ENCODE assay signal across 8 mouse cellular contexts in genomic region chr4:155668689-155669597, GRCm38 (mm10). TPM values are rescaled to one million over a fixed set of nuclear protein-coding genes. Genes with fewer than 3 reads are reported as not detected.
A peak's percentile ranks its signal among the peaks of the same experiment; 100 is the strongest.
DNase-seq lines count a peak whose midpoint lies in the region; ATAC-seq and TF ChIP-seq lines count a peak whose summit lies in the region.

Gene Mib2 (minus strand): TSS chr4:155669198.

- TF ChIP-seq CTCF in Patski (IDR thresholded peaks at IDR 0.05) = no peak

- H3K9me3 ChIP-seq in hindbrain, embryonic 13.5 days = no peaks in the 10 kb centered on the region

- in situ Hi-C loops in Patski (cut with MboI; ENCODE audit: low pct_unique_long_range_greater_than_20kb) = no loop called here

- H3K27ac ChIP-seq in hindbrain, embryonic 13.5 days = peak within 1 kb of the TSS; percentile 87

- peak within 1 kb of the TSS; percentile 87 for H3K4me2 ChIP-seq in hindbrain, embryonic 13.5 days

- peak; percentile 85 for DNase-seq in Patski (ENCODE audit: low read depth, low spot score)
- peak; percentile 98 for DNase-seq in cerebellum, postnatal 14 days
- peak; percentile 95 to 96 for DNase-seq in frontal cortex, postnatal 14 days (ENCODE audit: low spot score in 2 of 2)
- peak; percentile 90 to 98 for DNase-seq in layer of hippocampus, postnatal 25 days (ENCODE audit: extremely low spot score in 1 of 2, low spot score in 1 of 2)
- peak; percentile 97 for DNase-seq in lung, postnatal 25 days (ENCODE audit: low spot score)
- peak; percentile 99 for DNase-seq in retina, embryonic 14.5 days (ENCODE audit: low spot score)
- DNase-seq in thymus, postnatal 4 days = peak; percentile 98

- H3K36me3 ChIP-seq in hindbrain, embryonic 13.5 days = peaks cover 18% of the 10 kb centered on the region

- POLR2A ChIA-PET in Patski (lab: Charles Lee) = interaction anchor here (0.7 to 1.6 kb wide), 2 partner anchors 17 to 197 kb away, joined by 3 to 4 read pairs; no protein-coding TSS in a partner anchor

- peak within 1 kb of the TSS; percentile 81 for H3K4me3 ChIP-seq in hindbrain, embryonic 13.5 days

- H3K4me1 ChIP-seq in hindbrain, embryonic 13.5 days (replicated peaks) = peaks cover 18% of the 10 kb centered on the region

- H3K9ac ChIP-seq in hindbrain, embryonic 13.5 days = peak within 1 kb of the TSS; percentile 90

- no peaks in the 10 kb centered on the region for H3K27me3 ChIP-seq in Patski
- 0 out of 2 replicates have a peak, but pooled peaks cover 6% of the 10 kb centered on the region for H3K27me3 ChIP-seq in hindbrain, embryonic 13.5 days

- peak; percentile 90 for ATAC-seq in Patski
- ATAC-seq in hindbrain, embryonic 13.5 days (ENCODE audit: low FRiP score) = peak; percentile 99

- WGBS in hindbrain, embryonic 13.5 days = 1% methylated on average over 73 of the region's 73 CpGs

- CTCF ChIA-PET in Patski (lab: Charles Lee) = interaction anchor here (0.9 to 1.3 kb wide), 3 partner anchors 15 to 30 kb away, joined by 3 read pairs; no protein-coding TSS in a partner anchor

RNA-seq across cellular contexts. Expression of gene Mib2, which starts in this region (rescaled TPM):
- 39.5 TPM for polyA plus RNA-seq in Patski (2021)
- polyA plus RNA-seq in hindbrain, embryonic 13.5 days (2015; fragmentation: Nextera tagmentation; extraction: Ambion mirVana) = 39.4 and 40.3 TPM in 2 replicates
- 100 to 1,000 TPM in 1 of 2 experiments, 10 to 100 TPM in 1; 96.6 to 109 TPM for total RNA-seq in layer of hippocampus, postnatal 25 days (2021)

Comparison
In these comparisons a context has a peak if more than half of its experiments do, and no peak if none do; other contexts are left out.
1. Peak in every context shown above with its lines: DNase-seq, ATAC-seq, H3K4me3 ChIP-seq and H3K27ac ChIP-seq.